In the genomic region with DNA sequence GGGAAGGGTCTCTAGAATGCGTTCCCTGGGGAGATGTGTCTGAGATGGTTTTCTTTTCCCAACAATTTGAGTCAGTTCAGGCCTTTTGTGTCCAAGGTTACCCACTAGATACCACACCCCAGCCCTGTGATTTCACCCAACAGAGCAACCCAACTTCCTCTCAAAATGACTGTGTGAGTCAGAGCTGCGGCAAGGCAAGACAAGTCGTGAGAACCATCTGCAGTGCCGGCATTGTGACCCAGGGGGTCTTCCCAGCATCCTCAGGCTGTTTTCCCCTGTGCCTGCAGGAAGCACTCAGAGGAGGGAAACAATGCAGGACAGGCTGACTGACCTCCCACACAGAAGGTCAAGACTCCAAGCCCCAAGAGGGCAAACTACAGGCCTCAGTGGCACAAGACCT, we compare ENCODE assay signal across 1 mouse cellular context.
TF ChIP-seq lines count a peak whose summit lies in the region.

No protein-coding gene starts in this region.

TF ChIP-seq in CH12.LX, 34 proteins besides CTCF, POLR2A, EP300 and RAD21 (continued from another document):
- TF ChIP-seq PAX5 (IDR thresholded peaks at IDR 0.05; ENCODE audit: low read length) (no peak), MAX (IDR thresholded peaks at IDR 0.05; ENCODE audit: low read length) (no peak)
TF ChIP-seq in CH12.LX: peak in this region for 6.
